Mouse (Mus musculus) intestine, postnatal 0 days (tissue): ENCODE results near the gene Ushbp1. TPM values are rescaled to one million over a fixed set of nuclear protein-coding genes. Genes with fewer than 3 reads are reported as not detected.
"Not testable (repeated sequence)": the region's sequence is repeated elsewhere in the genome, so short reads cannot be mapped to it uniquely, and the experiment has no call there.

Experiments used
- ATAC-seq: fragments of 200-750 bp; cut with Nextera tagmentation; 2 replicates; pipeline ENCODE4 v1.8.0; 2017; ENCODE audit warnings: mild to moderate bottlenecking, moderate TSS enrichment, moderate library complexity
- H3K27ac ChIP-seq: fragments of 300-500 bp; sonication (generic); 2 replicates; pipeline ENCODE4 v1.5.1; 2014; ENCODE audit warnings: mild to moderate bottlenecking, low read depth, low read length, moderate library complexity
- H3K27me3 ChIP-seq: fragments of 300-500 bp; sonication (generic); replicated peaks from 2 replicates; pipeline ENCODE4 v1.6.1; 2014; ENCODE audit warnings: low read length, mixed read lengths; ENCODE audit not compliant: control insufficient read depth, insufficient read depth
- H3K36me3 ChIP-seq: fragments of 300-500 bp; sonication (generic); 2 replicates; pipeline ENCODE4 v1.6.1; 2014; ENCODE audit warnings: mild to moderate bottlenecking, moderate library complexity; ENCODE audit not compliant: control insufficient read depth, insufficient read depth
- H3K4me1 ChIP-seq: fragments of 300-500 bp; sonication (generic); replicated peaks from 2 replicates; pipeline ENCODE4 v1.6.1; 2014; ENCODE audit warnings: antibody characterized with exemption, low read length, mixed read lengths; ENCODE audit not compliant: control insufficient read depth, insufficient read depth
- H3K4me2 ChIP-seq: fragments of 300-500 bp; sonication (generic); replicated peaks from 2 replicates; pipeline ENCODE4 v1.6.1; 2014; ENCODE audit warnings: low read depth, mild to moderate bottlenecking, moderate library complexity
- H3K4me3 ChIP-seq: fragments of 300-500 bp; sonication (generic); 2 replicates; pipeline ENCODE4 v1.5.1; 2014; ENCODE audit warnings: low read depth, low read length
- H3K9ac ChIP-seq: fragments of 300-500 bp; sonication (generic); 2 replicates; pipeline ENCODE4 v1.6.1; 2014; ENCODE audit warnings: mild to moderate bottlenecking, low read depth, low read length
- H3K9me3 ChIP-seq: fragments of 300-500 bp; sonication (generic); 2 replicates; pipeline ENCODE4 v1.6.1; 2016; ENCODE audit warnings: mixed run types; ENCODE audit not compliant: control insufficient read depth
- CTCF ChIP-seq: sonication (generic); IDR thresholded peaks from 2 replicates; pipeline ENCODE4 v1.5.1; 2016; ENCODE audit warnings: low read depth, mild to moderate bottlenecking, control low read depth, antibody characterized with exemption, moderate library complexity
- WGBS: fragments of 180-500 bp; shearing (Covaris S2); extraction: QIAGEN DNeasy Blood & Tissue Kit; methylation state at CpG from one replicate; pipeline ENCODE4 v1.1.7; 2014; 5-methylcytosine and 5-hydroxymethylcytosine counted together
- polyA plus RNA-seq: library from polyadenylated mRNA; unstranded; fragments of >200 nt; fragmentation: Nextera tagmentation; extraction: Ambion mirVana; gene quantifications from 2 replicates; pipeline ENCODE4 v1.2.1, GENCODE M21; 2015

Ushbp1 gene
- polyA plus RNA-seq, 1 experiment from 2014 or later, result 4.1 TPM

- H3K4me3 ChIP-seq, result no peak overlapping the region
- no peaks in the 10 kb centered on the region for H3K27me3 ChIP-seq
- H3K36me3 ChIP-seq, result peaks cover 93% of the 10 kb centered on the region
- no peak for TF ChIP-seq CTCF
- H3K9me3 ChIP-seq, result no peaks in the 10 kb centered on the region
- 100% methylated on average over 1 of the region's 1 CpGs for WGBS
- H3K4me1 ChIP-seq, result no peaks in the 10 kb centered on the region
- no peak overlapping the region for H3K4me2 ChIP-seq
- H3K9ac ChIP-seq, result no peak overlapping the region
- ATAC-seq, result no peak
- H3K27ac ChIP-seq, result no peak overlapping the region
Measured at GRCm38 (mm10) chr8:71351520-71351919, 44.1 kb downstream of the Ushbp1 start.

GRCm38 (mm10) chr8:71351117-71351516, 44.5 kb downstream of the Ushbp1 start:
- WGBS, result 57% methylated on average over 3 of the region's 3 CpGs
- H3K4me3 ChIP-seq, result no peak overlapping the region
- no peaks in the 10 kb centered on the region for H3K4me1 ChIP-seq
- H3K4me2 ChIP-seq, result no peak overlapping the region
- peaks cover 93% of the 10 kb centered on the region for H3K36me3 ChIP-seq
- no peak overlapping the region for H3K9ac ChIP-seq
- no peak overlapping the region for H3K27ac ChIP-seq
- no peaks in the 10 kb centered on the region for H3K27me3 ChIP-seq
- no peak for ATAC-seq
- H3K9me3 ChIP-seq, result no peaks in the 10 kb centered on the region
- TF ChIP-seq CTCF, result no peak

- 57% methylated on average over 1 of the region's 1 CpGs for WGBS
- no peak for TF ChIP-seq CTCF
- Histone ChIP-seq H3K4me2 (no peak overlapping the region), H3K4me1 (no peaks in the 10 kb centered on the region), H3K27me3 (no peaks in the 10 kb centered on the region), H3K36me3 (peaks cover 87% of the 10 kb centered on the region), H3K4me3 (no peak overlapping the region), H3K27ac (no peak overlapping the region), H3K9ac (no peak overlapping the region), H3K9me3 (no peaks in the 10 kb centered on the region)
- ATAC-seq, result no peak
Measured at GRCm38 (mm10) chr8:71346581-71346980, 49.0 kb downstream of the Ushbp1 start.

- peaks cover 55% of the 10 kb centered on the region for H3K36me3 ChIP-seq
- peak; percentile 73 for TF ChIP-seq CTCF
- H3K9ac ChIP-seq, result no peak overlapping the region
- H3K9me3 ChIP-seq, result no peaks in the 10 kb centered on the region
- H3K4me1 ChIP-seq, result no peaks in the 10 kb centered on the region
- ATAC-seq, result no peak
- H3K27me3 ChIP-seq, result no peaks in the 10 kb centered on the region
- no peak overlapping the region for H3K4me2 ChIP-seq
- WGBS, result 83% methylated on average over 5 of the region's 5 CpGs
- no peak overlapping the region for H3K27ac ChIP-seq
- H3K4me3 ChIP-seq, result no peak overlapping the region
Measured at GRCm38 (mm10) chr8:71340625-71341024, 55.0 kb downstream of the Ushbp1 start.

GRCm38 (mm10) chr8:71337834-71338233, 57.8 kb downstream of the Ushbp1 start:
- 95% methylated on average over 6 of the region's 6 CpGs for WGBS
- peaks cover 48% of the 10 kb centered on the region for H3K36me3 ChIP-seq
- not testable (repeated sequence) for ATAC-seq, H3K9me3 ChIP-seq, H3K27ac ChIP-seq, H3K4me1 ChIP-seq, H3K27me3 ChIP-seq, H3K4me3 ChIP-seq, H3K4me2 ChIP-seq, H3K9ac ChIP-seq

Other genes with a start within 250 kb of the Ushbp1 start
- gene Myo9b, start 123.1 kb downstream of the Ushbp1 start, polyA plus RNA-seq, result 6.5 and 7.2 TPM in 2 replicates
- 12.9 and 13.1 TPM in 2 replicates for gene Haus8, start 122.9 kb downstream of the Ushbp1 start, polyA plus RNA-seq
- gene Use1, start 29.0 kb downstream of the Ushbp1 start, polyA plus RNA-seq, result 98.4 and 106 TPM in 2 replicates
- 20.0 and 20.5 TPM in 2 replicates for gene Ocel1, start 24.5 kb downstream of the Ushbp1 start, polyA plus RNA-seq
- 58.3 and 58.5 TPM in 2 replicates for gene Nr2f6, start 13.8 kb downstream of the Ushbp1 start, polyA plus RNA-seq
- 66.8 and 68.6 TPM in 2 replicates for gene Babam1, start 1.1 kb upstream of the Ushbp1 start, polyA plus RNA-seq
- gene Ankle1, start 10.2 kb upstream of the Ushbp1 start, polyA plus RNA-seq, result 2.8 and 4.4 TPM in 2 replicates
- 15.2 and 15.9 TPM in 2 replicates for gene Abhd8, start 67.9 kb upstream of the Ushbp1 start, polyA plus RNA-seq
- 187 and 190 TPM in 2 replicates for gene Mrpl34, start 69.2 kb upstream of the Ushbp1 start, polyA plus RNA-seq
- gene Dda1, start 73.4 kb upstream of the Ushbp1 start, polyA plus RNA-seq, result 82.8 and 91.7 TPM in 2 replicates
- gene Ano8, start 90.2 kb upstream of the Ushbp1 start, polyA plus RNA-seq, result 0.54 and 0.74 TPM in 2 replicates
- gene Gtpbp3, start 92.3 kb upstream of the Ushbp1 start, polyA plus RNA-seq, result 6.3 and 6.6 TPM in 2 replicates
- 109 and 111 TPM in 2 replicates for gene Plvap, start 116.0 kb upstream of the Ushbp1 start, polyA plus RNA-seq
- gene Ccdc194, start 129.9 kb upstream of the Ushbp1 start, polyA plus RNA-seq, result 0.08 TPM in 1 of 2 replicates, not detected in the other
- gene Bst2, start 141.7 kb upstream of the Ushbp1 start, polyA plus RNA-seq, result 85.5 and 91.5 TPM in 2 replicates
- gene Mvb12a, start 147.1 kb upstream of the Ushbp1 start, polyA plus RNA-seq, result 133 and 143 TPM in 2 replicates
- gene Tmem221, start 163.1 kb upstream of the Ushbp1 start, polyA plus RNA-seq, result 0.66 and 0.90 TPM in 2 replicates
- not detected in 2 replicates for gene Nxnl1, start 170.8 kb upstream of the Ushbp1 start, polyA plus RNA-seq
- gene Slc27a1, start 173.1 kb upstream of the Ushbp1 start, polyA plus RNA-seq, result 14.5 and 14.9 TPM in 2 replicates
- gene Pgls, start 196.4 kb upstream of the Ushbp1 start, polyA plus RNA-seq, result 152 and 154 TPM in 2 replicates
- 0.47 and 0.77 TPM in 2 replicates for gene Fam129c, start 201.8 kb upstream of the Ushbp1 start, polyA plus RNA-seq
- 43.3 and 44.5 TPM in 2 replicates for gene Colgalt1, start 215.2 kb upstream of the Ushbp1 start, polyA plus RNA-seq